Mouse (Mus musculus) bone marrow, adult 2 months (tissue): ENCODE results near the gene Grik2. TPM values are rescaled to one million over a fixed set of nuclear protein-coding genes. Genes with fewer than 3 reads are reported as not detected.

Experiments
- H3K27ac ChIP-seq: fragments of 200-500 bp; 2 replicates; pipeline ENCODE4 v1.5.1; 2012; ENCODE audit warnings: low read depth, mild to moderate bottlenecking, control low read depth, inconsistent platforms, low read length; ENCODE audit not compliant: control insufficient read depth, poor library complexity, insufficient read depth
- H3K4me1 ChIP-seq: fragments of 200-500 bp; 2 replicates; pipeline ENCODE4 v1.6.1; 2011; ENCODE audit warnings: low read length; ENCODE audit not compliant: control insufficient read depth, insufficient read depth
- H3K4me3 ChIP-seq: fragments of 200-500 bp; replicated peaks from 2 replicates; pipeline ENCODE3; 2011; ENCODE audit warnings: mild to moderate bottlenecking, low read depth, low read length, control low read depth; ENCODE audit not compliant: control insufficient read depth
- CTCF ChIP-seq: fragments of 200-500 bp; IDR thresholded peaks from 2 replicates; pipeline ENCODE4 v1.5.1; 2011; ENCODE audit warnings: low read length, control low read depth; ENCODE audit not compliant: control insufficient read depth, insufficient read depth
- POLR2A ChIP-seq: fragments of 200-500 bp; IDR thresholded peaks from 2 replicates; pipeline ENCODE4 v1.6.1; 2011; ENCODE audit warnings: low read depth, mild to moderate bottlenecking, control low read depth, low read length, borderline replicate concordance; ENCODE audit not compliant: control insufficient read depth
- polyA plus RNA-seq: library from polyadenylated mRNA; stranded (reverse); fragments of >200 nt; gene quantifications from 2 replicates; pipeline ENCODE4 v1.2.4, GENCODE M21; 2011; ENCODE audit warnings: low replicate concordance; ENCODE audit not compliant: missing spikeins, insufficient read depth, insufficient read length

Gene Grik2
- polyA plus RNA-seq, 1 experiment: not detected

GRCm38 (mm10) chr10:49050339-49050738, 738.2 kb downstream of the Grik2 start:
- H3K4me3 ChIP-seq: no peak overlapping the region
- H3K27ac ChIP-seq: no peak overlapping the region
- TF ChIP-seq CTCF (no peak), POLR2A (no peak)
- H3K4me1 ChIP-seq: no peaks in the 10 kb centered on the region

GRCm38 (mm10) chr10:49049391-49049790, 739.2 kb downstream of the Grik2 start:
- no peaks in the 10 kb centered on the region for H3K4me1 ChIP-seq
- TF ChIP-seq POLR2A (no peak), CTCF (no peak)
- H3K27ac ChIP-seq: no peak overlapping the region
- no peak overlapping the region for H3K4me3 ChIP-seq
